Mouse (Mus musculus) lung, embryonic 15.5 days (tissue): Measurements from ENCODE around the gene Slc6a11. TPM values are rescaled to one million over a fixed set of nuclear protein-coding genes. Genes with fewer than 3 reads are reported as not detected.
A peak's percentile ranks its signal among the peaks of the same experiment; 100 is the strongest.

Experiments
- ATAC-seq: fragments of 200-750 bp; cut with Nextera tagmentation; 2 replicates; pipeline ENCODE4 v1.8.0; 2017; ENCODE audit warnings: moderate number of reproducible peaks, borderline replicate concordance; ENCODE audit not compliant: low FRiP score, low TSS enrichment; ENCODE audit errors: extremely low read depth
- H3K27ac ChIP-seq: fragments of 300-500 bp; sonication (generic); 2 replicates; pipeline ENCODE4 v1.5.1; 2015; ENCODE audit warnings: moderate library complexity, mild to moderate bottlenecking, inconsistent platforms
- H3K27me3 ChIP-seq: fragments of 300-500 bp; sonication (generic); 2 replicates; pipeline ENCODE4 v1.6.1; 2015; ENCODE audit warnings: inconsistent platforms
- H3K36me3 ChIP-seq: fragments of 300-500 bp; sonication (generic); 2 replicates; pipeline ENCODE4 v1.6.1; 2015; ENCODE audit warnings: inconsistent platforms
- H3K4me1 ChIP-seq: fragments of 300-500 bp; sonication (generic); 2 replicates; pipeline ENCODE4 v1.6.1; 2015; ENCODE audit warnings: inconsistent platforms
- H3K4me2 ChIP-seq: fragments of 300-500 bp; sonication (generic); 2 replicates; pipeline ENCODE4 v1.6.1; 2015; ENCODE audit warnings: inconsistent platforms, mild to moderate bottlenecking, moderate library complexity
- H3K4me3 ChIP-seq: fragments of 300-500 bp; sonication (generic); 2 replicates; pipeline ENCODE4 v1.5.1; 2015; ENCODE audit warnings: mild to moderate bottlenecking, inconsistent platforms
- H3K9ac ChIP-seq: fragments of 300-500 bp; sonication (generic); 2 replicates; pipeline ENCODE4 v1.6.1; 2015; ENCODE audit warnings: inconsistent platforms
- H3K9me3 ChIP-seq: fragments of 300-500 bp; sonication (generic); 2 replicates; pipeline ENCODE4 v1.6.1; 2016; ENCODE audit warnings: inconsistent platforms
- WGBS: fragments of 180-500 bp; shearing (Covaris S2); methylation state at CpG from one replicate; pipeline ENCODE4 v1.1.7; 2015; 5-methylcytosine and 5-hydroxymethylcytosine counted together
- polyA plus RNA-seq: library from polyadenylated mRNA; unstranded; fragments of >200 nt; fragmentation: Nextera tagmentation; extraction: Ambion mirVana; gene quantifications from 2 replicates; pipeline ENCODE4 v1.2.1, GENCODE M21; 2015

Slc6a11 gene
- polyA plus RNA-seq, 1 experiment from 2014 or later, result 0.09 TPM

GRCm38 (mm10) chr6:114270799-114271198, 139.8 kb downstream of the Slc6a11 start:
- Histone ChIP-seq H3K4me3 (no peak overlapping the region), H3K9ac (no peak overlapping the region), H3K9me3 (no peaks in the 10 kb centered on the region), H3K27ac (no peak overlapping the region), H3K36me3 (no peaks in the 10 kb centered on the region), H3K4me2 (no peak overlapping the region), H3K27me3 (peaks cover 20% of the 10 kb centered on the region), H3K4me1 (peaks cover 3% of the 10 kb centered on the region; the same call in 1 of the 2 replicates)
- WGBS, result 59% methylated on average over 5 of the region's 5 CpGs
- ATAC-seq, result no peak

- H3K4me2 ChIP-seq, result no peak overlapping the region
- peaks cover 3% of the 10 kb centered on the region; the same call in 1 of the 2 replicates for H3K4me1 ChIP-seq
- H3K36me3 ChIP-seq, result no peaks in the 10 kb centered on the region
- H3K9me3 ChIP-seq, result no peaks in the 10 kb centered on the region
- 38% methylated on average over 15 of the region's 15 CpGs for WGBS
- H3K4me3 ChIP-seq, result no peak overlapping the region
- H3K27ac ChIP-seq, result no peak overlapping the region
- no peak overlapping the region for H3K9ac ChIP-seq
- no peak for ATAC-seq
- peaks cover 27% of the 10 kb centered on the region for H3K27me3 ChIP-seq
These were observed 141.2 kb downstream of the Slc6a11 start for GRCm38 (mm10) chr6:114272279-114272678.

GRCm38 (mm10) chr6:114273997-114274728, 143.1 kb downstream of the Slc6a11 start:
- Histone ChIP-seq H3K4me3 (no peak overlapping the region), H3K27me3 (peaks cover 34% of the 10 kb centered on the region), H3K36me3 (no peaks in the 10 kb centered on the region), H3K4me1 (peaks cover 3% of the 10 kb centered on the region; the same call in 1 of the 2 replicates), H3K9ac (no peak overlapping the region), H3K9me3 (no peaks in the 10 kb centered on the region), H3K4me2 (no peak overlapping the region), H3K27ac (no peak overlapping the region)
- ATAC-seq, result 0 out of 2 replicates have a peak, but pooled peaks have one; percentile 6
- 38% methylated on average over 14 of the region's 14 CpGs for WGBS

- no peak overlapping the region for H3K27ac ChIP-seq
- 55% methylated on average over 8 of the region's 8 CpGs for WGBS
- H3K4me1 ChIP-seq, result peaks cover 3% of the 10 kb centered on the region; the same call in 1 of the 2 replicates
- no peaks in the 10 kb centered on the region for H3K9me3 ChIP-seq
- H3K4me2 ChIP-seq, result no peak overlapping the region
- H3K36me3 ChIP-seq, result no peaks in the 10 kb centered on the region
- H3K27me3 ChIP-seq, result peaks cover 46% of the 10 kb centered on the region
- H3K9ac ChIP-seq, result no peak overlapping the region
- no peak overlapping the region for H3K4me3 ChIP-seq
- no peak for ATAC-seq
These were observed 144.8 kb downstream of the Slc6a11 start for GRCm38 (mm10) chr6:114275800-114276199.

GRCm38 (mm10) chr6:114282469-114283277, 151.6 kb downstream of the Slc6a11 start, which contains the start of gene Slc6a1:
Gene Slc6a1, plus strand, starts transcription at chr6:114282635.
- WGBS, result 2% methylated on average over 51 of the region's 51 CpGs
- no peak within 1 kb of the TSS for H3K9ac ChIP-seq
- H3K9me3 ChIP-seq, result no peaks in the 10 kb centered on the region
- no peak within 1 kb of the TSS for H3K4me3 ChIP-seq
- H3K4me2 ChIP-seq, result peak within 1 kb of the TSS; percentile 31
- H3K4me1 ChIP-seq, result no peaks in the 10 kb centered on the region; the same call in 1 of the 2 replicates
- no peaks in the 10 kb centered on the region for H3K36me3 ChIP-seq
- peaks cover 88% of the 10 kb centered on the region for H3K27me3 ChIP-seq
- H3K27ac ChIP-seq, result no peak within 1 kb of the TSS
- ATAC-seq, result peak; percentile 78

- Histone ChIP-seq H3K4me2 (no peak overlapping the region), H3K27me3 (peaks cover 92% of the 10 kb centered on the region), H3K4me3 (no peak overlapping the region), H3K36me3 (no peaks in the 10 kb centered on the region), H3K27ac (no peak overlapping the region), H3K9ac (no peak overlapping the region), H3K9me3 (no peaks in the 10 kb centered on the region), H3K4me1 (no peaks in the 10 kb centered on the region; the same call in 1 of the 2 replicates)
- ATAC-seq, result no peak
- WGBS, result 13% methylated on average over 8 of the region's 8 CpGs
These were observed 152.3 kb downstream of the Slc6a11 start for GRCm38 (mm10) chr6:114283278-114283770.

- ATAC-seq, result no peak
- Histone ChIP-seq H3K9ac (no peak overlapping the region), H3K27ac (no peak overlapping the region), H3K9me3 (no peaks in the 10 kb centered on the region), H3K36me3 (no peaks in the 10 kb centered on the region), H3K4me2 (no peak overlapping the region), H3K27me3 (peaks cover 87% of the 10 kb centered on the region), H3K4me3 (no peak overlapping the region), H3K4me1 (no peaks in the 10 kb centered on the region; the same call in 1 of the 2 replicates)
- 47% methylated on average over 10 of the region's 10 CpGs for WGBS
These were observed 153.1 kb downstream of the Slc6a11 start for GRCm38 (mm10) chr6:114283927-114284703.

GRCm38 (mm10) chr6:114285424-114285823, 154.4 kb downstream of the Slc6a11 start:
- Histone ChIP-seq H3K27me3 (peaks cover 82% of the 10 kb centered on the region), H3K4me1 (no peaks in the 10 kb centered on the region; the same call in 1 of the 2 replicates), H3K36me3 (no peaks in the 10 kb centered on the region), H3K4me2 (no peak overlapping the region), H3K9me3 (no peaks in the 10 kb centered on the region), H3K9ac (no peak overlapping the region), H3K4me3 (no peak overlapping the region), H3K27ac (no peak overlapping the region)
- no peak for ATAC-seq
- 22% methylated on average over 4 of the region's 4 CpGs for WGBS

- Histone ChIP-seq H3K4me3 (no peak overlapping the region), H3K27me3 (peaks cover 45% of the 10 kb centered on the region), H3K36me3 (no peaks in the 10 kb centered on the region), H3K4me1 (no peaks in the 10 kb centered on the region), H3K9ac (no peak overlapping the region), H3K9me3 (no peaks in the 10 kb centered on the region), H3K4me2 (no peak overlapping the region), H3K27ac (no peak overlapping the region)
- no peak for ATAC-seq
- 42% methylated on average over 7 of the region's 7 CpGs for WGBS
These were observed 158.1 kb downstream of the Slc6a11 start for GRCm38 (mm10) chr6:114289106-114289505.

- no peak overlapping the region for H3K9ac ChIP-seq
- H3K4me2 ChIP-seq, result no peak overlapping the region
- no peaks in the 10 kb centered on the region for H3K4me1 ChIP-seq
- no peak for ATAC-seq
- WGBS, result 31% methylated on average over 8 of the region's 8 CpGs
- no peak overlapping the region for H3K27ac ChIP-seq
- no peaks in the 10 kb centered on the region for H3K36me3 ChIP-seq
- no peak overlapping the region for H3K4me3 ChIP-seq
- H3K9me3 ChIP-seq, result no peaks in the 10 kb centered on the region
- peaks cover 34% of the 10 kb centered on the region for H3K27me3 ChIP-seq
These were observed 159.1 kb downstream of the Slc6a11 start for GRCm38 (mm10) chr6:114290184-114290583.

- Histone ChIP-seq H3K27ac (no peak overlapping the region), H3K27me3 (peaks cover 27% of the 10 kb centered on the region; the same call in 1 of the 2 replicates), H3K4me2 (no peak overlapping the region), H3K36me3 (no peaks in the 10 kb centered on the region), H3K4me1 (no peaks in the 10 kb centered on the region), H3K9me3 (no peaks in the 10 kb centered on the region), H3K9ac (no peak overlapping the region), H3K4me3 (no peak overlapping the region)
- 54% methylated on average over 4 of the region's 4 CpGs for WGBS
- ATAC-seq, result no peak
These were observed 159.9 kb downstream of the Slc6a11 start for GRCm38 (mm10) chr6:114290929-114291328.
